Mouse (Mus musculus) layer of hippocampus, postnatal 36 days (tissue): ENCODE measurements around the gene Slc30a1. TPM values are rescaled to one million over a fixed set of nuclear protein-coding genes. Genes with fewer than 3 reads are reported as not detected.

Experiments
- DNase-seq, 2 experiments: peaks; one replicate each; pipeline ENCODE4 v3.0.0; 2022
- total RNA-seq, 2 experiments: library from RNA; stranded (reverse); gene quantifications; 2 replicates each; pipeline ENCODE4 v1.2.3; 2021

Slc30a1 gene
- total RNA-seq, 2 experiments from 2014 or later = 32.2 to 33.7 TPM

- DNase-seq = no peak
These were observed 38.8 kb downstream of the Slc30a1 start for GRCm38 (mm10) chr1:191945341-191945740.

- no peak for DNase-seq
These were observed 39.2 kb downstream of the Slc30a1 start for GRCm38 (mm10) chr1:191945756-191946155.

- no peak for DNase-seq
These were observed 39.7 kb downstream of the Slc30a1 start for GRCm38 (mm10) chr1:191946261-191946660.

- no peak for DNase-seq
These were observed 40.3 kb downstream of the Slc30a1 start for GRCm38 (mm10) chr1:191946835-191947234.

GRCm38 (mm10) chr1:191947796-191948195 is 41.2 kb downstream of the Slc30a1 start:
- DNase-seq = no peak

GRCm38 (mm10) chr1:191948600-191948999 is 42.0 kb downstream of the Slc30a1 start:
- no peak for DNase-seq

GRCm38 (mm10) chr1:191950611-191951010 is 44.0 kb downstream of the Slc30a1 start:
- DNase-seq = no peak

GRCm38 (mm10) chr1:191952733-191953335 is 46.3 kb downstream of the Slc30a1 start:
- no peak for DNase-seq

- no peak for DNase-seq
These were observed 48.5 kb downstream of the Slc30a1 start for GRCm38 (mm10) chr1:191955101-191955500.

GRCm38 (mm10) chr1:191956261-191956660 is 49.7 kb downstream of the Slc30a1 start:
- DNase-seq = no peak

GRCm38 (mm10) chr1:191956871-191957270 is 50.3 kb downstream of the Slc30a1 start:
- DNase-seq = no peak

GRCm38 (mm10) chr1:191957321-191957720 is 50.8 kb downstream of the Slc30a1 start:
- DNase-seq = no peak

GRCm38 (mm10) chr1:191960946-191961345 is 54.4 kb downstream of the Slc30a1 start:
- DNase-seq = no peak

Other genes starting within 250 kb of the Slc30a1 start
- gene Lpgat1, start 188.9 kb upstream of the Slc30a1 start, total RNA-seq = 100 to 1,000 TPM; 117 to 128 TPM
- gene Nek2, start 85.3 kb upstream of the Slc30a1 start, total RNA-seq = 1 to 10 TPM; 2.6 to 2.9 TPM
- gene Rd3, start 70.6 kb downstream of the Slc30a1 start, total RNA-seq = under 1 TPM; 0.22 to 0.51 TPM
- gene Traf5, start 185.8 kb downstream of the Slc30a1 start, total RNA-seq = 1 to 10 TPM; 2.5 to 2.8 TPM
- gene Rcor3, start 231.3 kb downstream of the Slc30a1 start, total RNA-seq = 10 to 100 TPM; 46.1 to 52.7 TPM